Mouse (Mus musculus) CD4-positive, CD25-positive, alpha-beta regulatory T cell, adult 4 months (primary cell): ENCODE measurements around the gene Nlgn2. TPM values are rescaled to one million over a fixed set of nuclear protein-coding genes. Genes with fewer than 3 reads are reported as not detected.
A peak's percentile ranks its signal among the peaks of the same experiment; 100 is the strongest.

ENCODE experiments used
- ATAC-seq: one replicate; pipeline ENCODE4 v1.8.0; 2017
- polyA plus RNA-seq, 2 experiments: library from polyadenylated mRNA; unstranded; fragments of 100-300 nt; shearing (Covaris generic); gene quantifications; one replicate each; pipeline ENCODE4 v1.2.1; 2017

Nlgn2 gene
- polyA plus RNA-seq, 2 experiments from 2014 or later, result 1.1 to 1.2 TPM

DNA sequence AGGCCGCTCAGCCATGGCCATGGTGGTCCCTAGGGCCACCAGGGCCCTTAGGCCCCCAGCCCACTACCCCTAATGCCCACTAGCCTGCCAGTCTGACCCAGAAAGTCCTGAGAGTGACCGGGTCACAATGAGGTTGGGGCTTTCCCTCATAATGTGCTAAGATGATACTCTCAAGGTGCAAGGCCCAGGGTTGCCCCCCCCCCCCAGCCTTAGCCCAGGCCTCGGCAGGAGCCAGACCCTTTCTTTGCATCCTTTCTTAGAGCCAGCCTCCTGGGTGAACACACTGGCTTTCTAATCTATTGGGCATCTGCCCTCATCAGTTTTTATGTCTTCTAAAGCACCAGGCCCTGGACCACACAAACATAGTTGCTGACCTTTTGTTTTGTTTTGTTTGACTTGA is 15.5 kb downstream of the Nlgn2 start, which contains the start of gene Spem1:
Spem1 (minus strand) TSS at position 101 of the 400 bp plus-strand sequence.
- ATAC-seq, result no peak

DNA sequence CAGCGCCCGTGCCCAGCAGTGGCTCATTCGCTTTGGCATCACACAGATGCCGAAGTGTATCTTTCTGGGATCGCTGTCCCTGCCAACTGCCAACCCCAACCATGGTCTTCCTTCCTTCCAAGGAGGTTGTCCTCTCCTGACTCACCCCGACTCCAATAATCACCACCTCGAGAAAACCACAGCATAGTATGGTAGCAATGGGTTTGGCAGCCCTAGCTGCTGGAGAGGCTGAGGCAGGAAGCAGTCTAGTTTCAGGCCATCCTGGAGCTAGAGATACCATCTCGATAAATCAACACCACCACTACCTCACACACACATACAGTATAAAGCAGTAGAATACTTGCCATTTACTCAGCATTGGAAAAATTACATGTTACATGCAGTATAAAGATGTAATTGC is 18.7 kb downstream of the Nlgn2 start:
- ATAC-seq, result no peak

- ATAC-seq, result no peak
These were observed 19.2 kb downstream of the Nlgn2 start, which contains the start of gene Spem2 for GRCm38 (mm10) chr11:69818365-69818764. TSS of gene Spem2 (minus strand) at chr11:69818465.

- ATAC-seq, result no peak
These were observed 21.1 kb downstream of the Nlgn2 start for GRCm38 (mm10) chr11:69816520-69816919.

- ATAC-seq, result no peak
These were observed 22.4 kb downstream of the Nlgn2 start, which contains the start of gene Gm39566 for GRCm38 (mm10) chr11:69815155-69815554. TSS of gene Gm39566 (minus strand) at chr11:69815298.

DNA sequence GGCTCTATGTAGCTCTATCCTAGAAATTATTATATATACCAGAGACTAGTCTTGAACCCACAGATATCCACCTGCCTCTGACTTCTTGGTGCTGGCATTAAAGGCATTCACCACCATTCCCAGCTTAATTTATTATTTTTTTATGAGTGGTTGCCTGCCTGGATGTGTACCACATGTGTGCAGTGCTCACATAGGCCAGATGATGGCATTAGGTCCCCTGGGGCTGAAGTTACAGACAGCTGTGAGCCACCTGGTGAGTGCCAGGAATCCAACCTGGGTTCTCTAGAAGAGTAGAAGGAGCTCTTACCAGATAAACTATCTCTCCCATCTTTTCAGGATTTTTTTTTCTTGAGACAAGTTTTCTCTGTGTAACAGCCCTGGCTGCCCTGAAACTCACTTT is 27.3 kb downstream of the Nlgn2 start:
- ATAC-seq, result no peak

- ATAC-seq, result no peak
These were observed 29.9 kb downstream of the Nlgn2 start for GRCm38 (mm10) chr11:69807641-69808040.

- no peak for ATAC-seq
These were observed 31.2 kb downstream of the Nlgn2 start for GRCm38 (mm10) chr11:69806378-69806777.

DNA sequence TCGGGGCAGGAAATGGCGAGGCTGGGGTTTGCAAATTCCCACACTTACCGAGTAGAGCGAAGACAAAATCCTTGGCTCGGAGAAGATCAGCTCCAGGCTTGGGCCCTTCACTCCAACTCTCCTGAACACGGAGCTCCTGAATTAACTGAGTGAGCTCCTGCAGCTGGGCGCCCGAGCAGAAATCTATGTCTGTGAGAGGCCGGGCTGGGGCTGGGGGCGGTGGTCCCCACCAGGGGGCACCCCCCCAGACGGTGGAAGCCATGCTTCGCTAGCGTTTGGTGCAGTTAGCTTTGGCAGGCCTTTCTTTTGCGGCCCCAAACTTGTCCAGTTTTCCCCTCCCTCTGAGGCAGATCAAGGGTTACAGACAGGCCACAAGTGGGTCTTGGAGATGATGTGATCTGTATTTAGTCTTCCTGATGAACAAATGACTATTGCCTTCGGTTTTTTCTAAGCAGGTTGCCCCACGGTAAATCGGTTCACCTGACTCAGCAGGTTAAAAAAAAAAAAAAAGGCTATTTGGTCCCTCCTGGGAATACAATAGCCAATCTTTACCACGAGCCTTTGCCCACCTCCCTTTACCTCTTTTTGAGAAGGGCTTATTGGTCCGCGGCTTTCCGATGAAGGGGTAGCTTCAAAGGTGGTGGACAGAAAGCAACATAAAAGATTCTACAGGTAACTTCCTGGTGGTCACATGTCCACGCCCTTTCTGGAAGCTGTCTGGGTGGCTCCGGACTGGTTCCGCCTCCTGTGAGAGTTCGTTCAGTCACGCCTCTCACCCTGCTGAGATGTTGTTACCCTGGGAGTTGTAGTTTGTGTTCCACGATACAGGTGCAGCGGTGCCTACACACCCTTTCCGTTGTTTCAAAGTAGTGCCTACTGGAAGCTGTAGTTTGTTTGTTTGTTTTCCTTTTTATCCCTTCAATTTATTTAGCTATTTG is 32.3 kb downstream of the Nlgn2 start, which contains the start of gene Tmem102:
Tmem102 (minus strand) TSS at position 653 of the 938 bp plus-strand sequence.
- no peak for ATAC-seq

DNA sequence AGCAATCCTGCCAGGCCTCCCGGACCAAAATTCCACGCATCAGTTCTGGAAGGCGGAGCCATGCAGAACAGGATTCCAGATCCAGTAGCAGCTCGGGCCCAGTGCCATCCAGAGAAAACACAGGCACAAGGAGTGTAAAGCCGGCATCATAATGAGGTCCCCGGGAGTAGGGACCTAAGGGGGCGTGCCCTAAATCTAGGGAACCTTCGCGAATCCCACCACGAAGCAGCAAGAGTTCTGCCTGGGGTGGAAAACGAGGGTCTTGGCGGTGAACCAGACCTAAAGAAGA is 33.0 kb downstream of the Nlgn2 start:
- ATAC-seq, result no peak

GRCm38 (mm10) chr11:69803786-69804651 is 33.6 kb downstream of the Nlgn2 start:
- peak; percentile 67 for ATAC-seq

GRCm38 (mm10) chr11:69803328-69803727 is 34.3 kb downstream of the Nlgn2 start:
- no peak for ATAC-seq

- ATAC-seq, result peak; percentile 54
These were observed 34.9 kb downstream of the Nlgn2 start for GRCm38 (mm10) chr11:69802648-69803105.

DNA sequence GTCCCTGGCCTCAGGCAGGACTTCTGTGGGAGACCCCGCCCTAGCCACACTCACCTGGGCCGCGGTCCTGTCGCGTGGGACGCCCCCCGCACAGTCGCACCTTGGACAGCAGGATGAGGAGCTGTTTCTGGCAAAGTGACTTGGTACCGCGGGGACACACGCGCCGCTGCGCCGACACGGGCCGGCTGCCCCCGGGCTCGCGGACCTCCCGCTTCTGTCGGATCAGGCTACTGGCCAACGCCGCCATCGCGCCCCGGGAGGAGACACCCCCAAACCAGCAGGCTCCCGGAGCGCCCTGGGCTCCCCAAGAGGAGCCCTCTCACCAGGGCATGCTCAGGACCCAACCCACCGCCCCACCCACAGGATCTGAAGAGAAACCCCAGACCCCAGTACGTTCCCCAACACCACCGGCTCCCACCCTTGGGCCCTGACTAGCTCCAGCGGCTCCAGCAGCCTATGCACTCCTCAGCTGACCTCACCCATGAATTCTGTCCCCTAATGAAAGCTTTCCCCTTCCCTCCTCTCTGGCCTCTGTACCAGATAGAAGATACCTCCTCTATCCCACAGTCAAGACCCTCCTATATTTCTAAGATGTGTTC is 36.1 kb downstream of the Nlgn2 start, which contains the start of gene Fgf11:
Fgf11 (minus strand) TSS at position 479 of the 599 bp plus-strand sequence.
- ATAC-seq, result no peak

- ATAC-seq, result no peak
These were observed 37.0 kb downstream of the Nlgn2 start for GRCm38 (mm10) chr11:69800392-69801197.

GRCm38 (mm10) chr11:69800138-69800391 is 37.5 kb downstream of the Nlgn2 start:
- no peak for ATAC-seq

DNA sequence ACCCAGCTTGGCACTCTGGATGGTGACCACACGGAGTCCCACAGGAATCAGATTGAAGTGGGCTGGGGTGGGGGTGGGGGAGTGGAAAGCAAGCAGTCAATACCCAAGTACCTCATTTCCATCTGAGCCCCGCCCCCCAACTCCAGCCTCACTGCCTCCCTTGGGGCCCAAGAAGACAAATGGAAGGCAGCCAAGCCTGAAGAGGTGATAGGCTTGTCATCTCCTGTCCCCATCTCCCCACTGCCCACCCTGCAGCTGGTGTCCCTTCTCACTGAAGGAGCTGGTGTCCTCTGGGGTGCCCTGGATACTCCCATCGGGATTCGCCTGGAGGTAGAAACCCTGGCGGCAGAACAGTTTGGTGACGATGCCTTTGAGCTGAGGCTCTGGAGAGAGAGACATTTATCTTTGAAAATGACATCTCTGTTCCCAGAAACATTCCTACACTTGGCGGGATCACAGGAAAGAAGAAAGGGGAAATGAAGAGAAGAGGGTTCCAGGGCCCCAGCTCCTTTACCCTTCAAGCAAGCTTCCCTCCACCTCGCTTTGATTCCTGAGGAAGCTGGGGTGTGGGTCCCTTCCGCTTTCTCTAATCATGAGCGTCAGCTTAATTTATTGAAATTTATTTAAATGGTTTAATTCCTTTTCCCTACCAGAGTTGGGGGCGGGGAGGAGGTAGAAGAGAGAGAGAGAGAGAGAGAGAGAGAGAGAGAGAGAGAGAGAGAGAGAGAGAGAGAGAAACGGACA is 38.0 kb downstream of the Nlgn2 start:
- no peak for ATAC-seq

DNA sequence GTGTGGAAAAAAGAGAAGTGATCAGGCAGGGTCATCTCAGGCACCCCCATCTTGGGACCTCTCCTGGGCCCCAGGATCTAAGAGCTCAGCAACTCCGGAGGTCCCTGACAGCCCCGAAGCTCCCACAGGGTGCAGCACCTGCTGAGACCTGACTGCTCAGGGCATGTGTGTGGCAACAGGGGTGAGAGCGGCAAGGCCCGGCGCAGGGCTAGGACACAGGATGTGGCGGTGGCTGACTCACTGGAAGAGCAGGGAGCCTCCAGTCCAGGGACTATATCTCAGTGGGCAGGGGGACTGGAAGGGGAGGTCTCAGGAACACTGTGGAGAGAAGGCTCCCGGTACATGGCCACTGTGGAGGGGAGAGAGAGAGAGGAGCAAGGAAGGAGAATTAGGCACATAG is 39.7 kb downstream of the Nlgn2 start:
- no peak for ATAC-seq

GRCm38 (mm10) chr11:69795983-69796435 is 41.6 kb downstream of the Nlgn2 start:
- ATAC-seq, result no peak

DNA sequence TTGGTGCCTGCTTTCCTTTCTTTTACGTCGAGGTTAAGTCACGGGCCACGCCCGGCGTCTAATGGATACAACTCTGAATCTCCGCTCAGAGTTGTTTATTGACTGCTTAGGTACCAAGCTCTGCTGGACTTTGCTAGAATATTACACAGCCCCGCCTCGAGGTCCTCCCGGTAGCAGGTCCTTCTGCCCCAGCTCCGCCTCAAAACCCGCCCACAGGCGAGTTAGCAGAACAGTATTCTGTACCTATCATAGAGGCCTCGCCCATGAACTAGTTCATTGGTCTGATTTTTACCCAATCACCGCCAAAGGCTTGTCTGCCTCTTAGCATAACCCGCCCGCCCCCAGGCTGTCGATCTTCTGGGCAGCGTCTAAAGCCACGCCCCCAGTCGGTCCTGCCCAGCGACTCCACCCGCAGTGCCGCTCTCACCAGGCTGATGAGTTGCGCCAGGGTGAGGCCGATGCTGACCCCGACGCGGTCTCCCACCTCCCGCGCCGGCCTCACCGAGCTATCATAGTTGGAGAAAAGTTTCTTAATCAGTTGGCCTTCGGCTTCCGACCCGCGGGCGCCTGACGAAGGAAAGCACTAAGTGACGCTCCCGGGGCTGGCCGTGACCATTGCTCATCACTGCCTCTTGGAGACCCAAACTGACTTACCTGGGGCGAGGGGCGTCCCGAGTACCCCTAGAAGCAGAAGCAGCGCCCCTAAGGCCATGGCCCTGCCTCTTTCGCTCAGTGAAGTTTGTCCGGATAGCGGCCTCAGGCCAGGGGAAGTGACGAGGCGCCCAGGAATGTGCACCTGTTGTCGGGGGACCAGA is 42.2 kb downstream of the Nlgn2 start, which contains the start of gene Chrnb1:
Chrnb1 (minus strand) TSS at position 776 of the 815 bp plus-strand sequence.
- peak; percentile 100 for ATAC-seq
